Mouse (Mus musculus) frontal cortex, adult 2 months (tissue): ENCODE measurements at regions not wholly inside any gene's neighbourhood (a gene's known extent, or its start where the extent isn't known, plus 50 kb on each side); places are given as distances from the start of the nearest gene placed in this dataset.
A peak's percentile ranks its signal among the peaks of the same experiment; 100 is the strongest.

Experiments
- DNase-seq, 2 experiments: peaks; one replicate each; pipeline ENCODE4 v3.0.0; 2022; ENCODE audit warnings: low spot score in 1 of 2; ENCODE audit errors: extremely low spot score in 1 of 2

DNA sequence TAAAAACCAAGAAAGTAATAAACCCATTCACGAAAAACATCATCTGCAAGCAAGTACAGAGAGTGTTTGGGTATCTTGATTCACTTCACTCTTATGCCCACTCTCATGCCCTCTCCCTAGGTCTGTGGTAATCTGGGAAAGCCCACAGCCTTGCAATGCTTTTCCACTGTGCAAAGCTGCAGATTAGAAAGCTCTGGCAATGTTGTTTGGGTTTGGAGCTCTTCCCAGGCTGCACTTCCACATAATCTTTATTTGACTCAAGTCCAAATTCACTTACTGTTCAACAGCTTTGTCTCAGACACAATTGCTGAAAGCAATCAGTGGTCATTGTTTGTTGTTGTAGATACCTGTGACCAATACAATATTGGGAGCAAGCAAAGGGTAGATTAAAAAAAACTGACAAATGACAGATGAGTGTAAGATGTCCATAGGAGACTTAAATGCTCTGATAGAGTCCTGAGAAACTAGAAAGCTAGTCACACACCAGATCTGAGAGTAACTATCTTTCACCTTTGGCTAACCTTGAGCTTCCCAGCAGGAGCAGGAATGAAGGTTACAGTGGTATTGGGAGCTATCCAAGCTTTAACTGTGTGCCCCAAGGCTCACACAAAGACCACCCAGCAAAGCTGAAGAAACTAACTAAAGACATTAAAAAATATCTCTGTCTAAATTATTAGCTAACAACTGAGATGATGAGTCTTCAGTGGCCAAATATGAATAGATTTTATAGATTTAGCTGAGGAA, 325.7 kb upstream of the Klf12 start:
- DNase-seq = no peak

DNA sequence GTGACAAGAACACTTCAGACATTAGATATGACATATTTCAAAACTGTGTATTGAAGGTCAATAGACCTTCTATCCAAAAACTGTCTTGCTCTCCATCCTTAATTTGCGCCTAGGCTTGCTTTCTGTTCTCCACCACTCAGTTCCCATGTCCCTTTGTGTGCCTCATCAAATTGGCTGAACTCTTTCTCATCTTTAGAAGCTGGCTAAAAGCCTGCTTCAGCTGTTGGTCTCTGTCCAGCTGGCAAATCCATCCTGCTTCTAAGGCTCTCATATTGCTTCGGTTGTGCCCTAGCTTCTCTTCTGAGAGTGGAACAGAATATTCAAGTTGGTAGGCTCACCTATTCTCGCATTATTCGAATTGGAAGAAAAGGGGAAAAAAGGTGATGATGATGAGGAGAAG, 322.6 kb upstream of the Klf12 start:
- peak in 1 of 2 experiments; percentile 14 for DNase-seq

DNA sequence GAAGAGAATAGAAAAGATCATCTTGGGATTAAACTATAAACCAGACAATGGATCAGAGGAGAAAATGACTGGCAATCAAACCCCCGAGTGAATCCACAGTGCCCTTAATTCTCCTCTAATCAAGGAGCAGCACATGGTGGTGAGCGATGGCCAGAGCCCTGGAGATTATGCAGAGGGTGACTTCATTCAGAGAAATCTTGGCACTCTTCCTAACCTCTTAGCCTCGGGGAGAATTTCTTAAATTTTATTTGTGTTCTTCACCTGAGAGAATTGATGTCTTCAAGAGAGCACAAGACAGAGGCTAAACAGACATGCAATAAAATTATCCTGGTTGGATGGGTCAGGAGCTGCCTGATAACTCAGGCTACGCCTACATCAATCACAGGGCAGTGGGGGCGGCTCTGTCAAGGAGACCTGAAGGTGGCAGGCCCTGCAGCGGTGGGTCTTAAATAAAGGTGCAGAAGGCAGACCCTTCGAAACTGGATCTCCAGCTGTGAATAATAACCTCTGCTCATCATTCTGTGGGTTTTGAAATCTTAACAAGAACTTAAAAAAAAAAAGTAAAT, 316.5 kb upstream of the Klf12 start:
- DNase-seq = no peak

DNA sequence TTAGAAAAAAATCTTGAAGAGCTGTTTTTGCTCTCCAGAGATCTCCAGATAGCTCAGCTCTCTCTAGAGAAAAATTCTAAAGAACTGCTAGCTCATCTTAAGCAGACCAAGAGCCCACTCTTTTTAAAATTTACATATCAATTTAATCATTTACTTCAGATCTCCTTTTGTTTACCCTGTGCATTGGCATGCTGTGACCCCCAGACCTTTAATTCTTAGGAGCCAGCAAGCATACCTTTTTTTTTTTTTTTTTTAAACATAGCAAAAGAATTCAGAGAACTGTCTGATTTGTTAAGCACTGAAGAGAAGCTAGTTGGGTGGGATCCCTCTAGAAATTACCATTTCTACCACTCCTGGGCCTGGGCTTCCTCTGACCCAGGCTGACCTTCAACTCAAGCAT, 285.5 kb upstream of the Klf12 start:
- DNase-seq = no peak

DNA sequence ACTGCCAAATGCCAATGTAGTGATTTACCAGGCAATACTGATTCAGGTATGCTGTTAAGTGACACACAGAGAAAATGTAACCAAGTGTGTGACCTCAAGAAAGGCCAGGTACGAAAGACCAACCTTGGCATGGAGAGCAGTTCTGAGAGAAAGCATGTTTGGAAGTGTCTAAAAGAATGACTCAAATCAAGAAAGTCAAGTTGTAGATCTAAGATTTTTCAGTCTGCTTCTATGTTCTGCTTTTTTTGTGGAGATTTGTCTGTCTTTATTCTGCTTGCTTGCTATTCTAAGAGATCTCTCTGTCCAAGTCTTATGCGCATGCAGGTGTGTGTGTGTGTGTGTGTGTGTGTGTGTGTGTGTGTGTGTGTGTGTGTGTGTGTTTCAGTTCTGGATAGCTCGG, 277.4 kb upstream of the Klf12 start:
- DNase-seq = no peak

DNA sequence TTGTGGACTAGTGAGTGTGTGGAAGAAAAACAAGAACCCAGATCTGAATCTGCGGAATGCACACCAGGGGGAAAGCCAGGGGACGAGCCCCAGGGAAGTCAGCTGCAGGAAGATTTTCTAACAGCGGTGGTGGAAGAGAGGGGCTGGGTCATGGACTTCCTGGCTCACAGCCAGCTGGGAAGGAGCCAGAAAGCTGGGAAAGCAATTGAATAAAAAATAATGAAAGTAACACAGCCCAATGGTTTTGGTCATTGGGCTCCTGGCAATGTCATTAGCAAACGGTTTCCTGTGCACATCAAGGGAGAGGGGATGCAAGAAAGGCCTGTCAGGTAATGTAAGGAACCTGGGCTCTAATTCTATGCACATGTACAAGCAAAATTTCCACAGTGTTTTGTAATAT, 273.9 kb upstream of the Klf12 start:
- peak in 1 of 2 experiments; percentile 3 for DNase-seq

DNA sequence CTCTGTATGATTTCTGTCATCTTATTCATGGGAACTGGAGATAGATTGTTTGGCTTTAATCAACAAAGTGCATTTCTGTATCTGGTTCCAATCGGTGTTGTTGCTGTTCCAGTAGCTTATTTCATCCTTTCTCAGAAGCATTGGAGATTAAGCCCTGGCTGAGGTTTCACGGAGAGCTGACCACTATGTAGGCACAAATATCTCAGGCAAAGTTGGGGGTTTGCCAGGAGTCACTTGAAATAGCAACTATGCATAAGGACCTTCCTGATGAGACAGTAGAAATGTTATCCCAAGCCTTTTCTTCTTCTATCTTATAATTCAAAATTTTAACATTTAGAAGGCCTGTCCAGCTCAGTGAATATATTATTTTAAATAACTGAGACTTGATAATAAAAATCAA, 268.0 kb upstream of the Klf12 start:
- no peak for DNase-seq

DNA sequence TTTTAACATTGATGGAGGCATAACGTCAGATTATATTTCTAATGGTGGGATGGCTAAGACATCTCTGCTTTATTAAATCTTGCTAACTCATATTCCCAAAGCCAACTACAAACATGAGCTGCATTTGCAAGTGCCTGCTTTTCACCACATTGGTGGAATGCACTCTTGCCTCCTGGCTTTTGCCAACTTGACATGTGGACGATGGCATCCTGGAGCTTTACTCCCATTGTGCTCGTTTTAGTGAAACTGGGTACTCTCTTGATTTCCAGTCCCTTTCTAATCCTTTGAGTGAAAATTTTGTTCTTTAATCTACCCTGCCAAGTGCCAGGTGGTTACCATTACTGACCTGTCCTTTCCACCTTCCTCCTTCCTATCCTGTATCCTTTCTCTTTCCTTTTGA, 265.8 kb upstream of the Klf12 start:
- DNase-seq = no peak

DNA sequence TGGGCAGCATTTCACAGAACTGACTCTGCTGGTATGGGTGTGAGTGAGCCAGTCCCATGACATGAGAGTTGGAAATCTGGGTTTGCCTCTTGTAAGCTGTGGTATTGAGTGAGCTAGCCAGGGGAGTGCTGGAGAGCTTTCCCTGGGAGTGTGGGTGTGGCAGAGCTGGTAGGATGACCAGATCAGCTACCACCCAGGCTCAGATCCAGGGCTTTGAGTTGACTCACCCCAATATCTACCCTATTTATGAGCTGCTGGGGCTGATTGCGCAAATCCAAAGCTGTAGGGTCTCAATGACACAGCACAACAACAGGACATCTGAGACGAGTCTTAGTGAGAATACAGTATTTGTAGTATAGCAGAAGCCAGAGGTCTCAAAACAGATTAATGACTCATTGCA, 245.7 kb upstream of the Klf12 start:
- DNase-seq = no peak

DNA sequence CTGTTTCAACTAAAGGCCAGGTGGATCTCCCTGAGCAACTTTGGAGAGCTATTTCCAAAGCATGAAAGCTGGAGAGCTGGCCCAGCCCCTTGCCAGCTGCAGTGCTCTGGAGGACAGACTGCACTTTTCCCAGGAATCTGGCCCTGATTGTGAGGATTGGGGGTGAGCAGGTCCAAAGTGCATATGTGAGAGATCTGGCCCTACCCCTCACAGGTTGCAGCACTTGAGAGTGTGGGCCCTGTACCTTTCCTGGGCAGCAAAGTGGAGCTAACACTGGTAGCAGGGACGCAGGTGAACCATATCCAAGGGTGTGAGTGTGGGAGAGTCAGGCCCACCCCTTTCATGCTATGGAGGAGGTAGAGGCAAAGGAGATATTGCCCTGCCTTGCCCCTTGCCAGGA, 245.3 kb upstream of the Klf12 start:
- no peak for DNase-seq

DNA sequence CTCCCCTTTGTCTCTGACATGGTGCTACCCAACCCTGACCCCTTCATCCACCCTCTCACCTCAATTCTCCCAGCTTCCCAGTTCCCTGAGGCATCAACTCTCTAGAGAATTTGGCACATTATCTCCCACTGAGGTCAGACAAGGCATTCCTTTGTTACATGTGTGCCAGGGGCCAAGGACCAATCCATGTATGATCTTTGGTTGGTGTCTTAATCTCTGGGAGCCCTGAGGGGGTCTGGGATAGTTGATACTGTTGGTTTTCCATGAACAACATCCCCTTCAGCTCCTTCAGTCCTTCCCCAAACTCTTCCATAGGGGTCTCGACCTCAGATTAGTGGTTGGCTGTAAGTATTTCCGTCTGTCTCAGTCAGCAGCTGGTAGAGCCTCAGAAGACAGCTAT, 224.9 kb upstream of the Klf12 start:
- no peak for DNase-seq

DNA sequence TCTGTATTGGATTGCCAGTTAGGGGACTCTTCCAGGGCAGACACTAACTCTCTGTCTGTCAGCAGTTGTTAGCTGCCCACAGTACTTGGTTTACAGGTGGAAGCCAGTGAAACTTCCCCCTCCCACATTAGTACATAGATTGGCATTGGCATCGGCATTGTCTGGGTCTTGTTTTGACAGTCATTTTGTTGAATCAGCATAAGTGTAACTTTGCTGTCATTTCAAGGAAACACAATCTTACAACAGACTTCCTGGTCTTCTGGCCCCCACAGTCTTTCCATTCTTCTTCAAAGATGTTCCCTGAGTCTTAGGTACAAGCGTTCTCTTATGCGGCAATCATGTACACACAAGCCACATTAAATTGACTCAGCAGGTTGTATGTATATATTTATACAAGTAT, 223.6 kb upstream of the Klf12 start:
- no peak for DNase-seq

DNA sequence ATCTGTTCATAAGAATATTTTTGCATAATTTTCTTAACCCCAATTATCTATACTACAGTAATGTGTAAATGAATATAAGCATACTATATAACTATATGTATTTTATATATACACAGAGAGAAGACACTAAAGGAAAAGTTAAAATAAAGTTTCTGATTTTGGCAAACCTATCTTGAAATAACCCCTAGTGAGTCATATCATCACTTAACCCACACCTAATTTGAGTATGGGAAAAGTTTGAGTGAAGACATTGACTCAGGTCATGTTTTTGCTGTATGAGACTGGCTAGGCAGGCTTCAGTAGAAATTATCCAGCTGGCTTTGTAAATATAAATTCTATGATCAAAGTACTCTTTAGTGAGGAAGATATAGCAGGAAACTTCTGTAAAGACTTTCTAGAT, 223.1 kb upstream of the Klf12 start:
- no peak for DNase-seq

DNA sequence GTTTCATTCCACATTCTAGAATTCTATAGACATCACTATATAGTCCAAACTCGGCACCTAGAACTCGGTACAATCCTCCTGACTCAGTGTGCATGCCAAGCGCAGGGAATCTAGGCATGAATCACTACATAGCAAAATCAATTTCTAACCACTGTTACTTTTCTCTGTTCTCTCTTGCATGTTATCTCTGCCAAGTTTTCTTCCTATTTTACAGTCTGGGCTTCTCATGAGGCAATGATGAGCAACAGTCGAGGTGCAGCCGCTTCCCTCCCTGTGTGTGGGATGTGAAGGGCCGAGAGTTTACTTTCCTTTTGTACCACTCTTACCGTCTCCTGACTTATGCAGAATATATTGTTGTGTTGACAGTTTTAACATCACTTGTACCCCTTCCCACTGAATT, 204.4 kb upstream of the Klf12 start:
- no peak for DNase-seq

DNA sequence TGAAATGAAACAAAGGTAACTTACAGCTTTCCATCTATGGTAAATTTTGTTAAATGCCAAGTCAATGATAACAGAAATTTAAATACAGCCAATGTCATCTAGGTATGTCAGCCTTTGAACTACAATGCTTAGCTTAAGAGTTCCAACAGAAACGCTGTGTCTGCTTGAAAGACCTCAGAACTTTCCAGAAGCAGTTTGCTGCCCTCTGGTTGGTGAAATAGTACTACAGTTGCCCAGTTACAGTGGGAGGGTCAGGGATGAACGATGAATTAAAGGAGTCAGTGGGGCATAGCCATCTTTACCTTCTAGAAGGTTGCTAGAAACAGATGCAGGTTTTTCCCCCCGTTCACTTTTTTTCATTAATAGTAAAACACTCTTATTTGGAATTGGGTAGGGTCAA, 201.0 kb upstream of the Klf12 start:
- no peak for DNase-seq

DNA sequence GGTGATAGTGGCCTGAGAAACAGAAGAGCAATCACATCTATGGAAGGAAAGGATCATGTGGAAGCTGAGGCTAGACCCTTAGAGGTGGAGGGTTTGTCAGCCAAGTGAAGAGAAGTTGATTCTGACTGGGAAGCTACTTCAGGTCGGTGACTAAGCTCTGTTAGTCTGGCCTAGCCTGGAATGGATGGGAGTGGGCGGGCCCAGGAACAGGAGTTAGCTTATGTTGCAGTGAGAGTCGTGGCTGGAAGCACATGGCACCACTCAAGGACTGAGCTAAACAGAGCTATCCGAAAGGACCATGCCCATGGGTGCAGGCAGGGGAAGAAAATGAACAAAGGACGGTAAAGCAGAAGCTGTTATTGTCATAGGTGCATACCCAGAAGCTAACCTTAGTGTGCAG, 199.6 kb upstream of the Klf12 start:
- DNase-seq = no peak

DNA sequence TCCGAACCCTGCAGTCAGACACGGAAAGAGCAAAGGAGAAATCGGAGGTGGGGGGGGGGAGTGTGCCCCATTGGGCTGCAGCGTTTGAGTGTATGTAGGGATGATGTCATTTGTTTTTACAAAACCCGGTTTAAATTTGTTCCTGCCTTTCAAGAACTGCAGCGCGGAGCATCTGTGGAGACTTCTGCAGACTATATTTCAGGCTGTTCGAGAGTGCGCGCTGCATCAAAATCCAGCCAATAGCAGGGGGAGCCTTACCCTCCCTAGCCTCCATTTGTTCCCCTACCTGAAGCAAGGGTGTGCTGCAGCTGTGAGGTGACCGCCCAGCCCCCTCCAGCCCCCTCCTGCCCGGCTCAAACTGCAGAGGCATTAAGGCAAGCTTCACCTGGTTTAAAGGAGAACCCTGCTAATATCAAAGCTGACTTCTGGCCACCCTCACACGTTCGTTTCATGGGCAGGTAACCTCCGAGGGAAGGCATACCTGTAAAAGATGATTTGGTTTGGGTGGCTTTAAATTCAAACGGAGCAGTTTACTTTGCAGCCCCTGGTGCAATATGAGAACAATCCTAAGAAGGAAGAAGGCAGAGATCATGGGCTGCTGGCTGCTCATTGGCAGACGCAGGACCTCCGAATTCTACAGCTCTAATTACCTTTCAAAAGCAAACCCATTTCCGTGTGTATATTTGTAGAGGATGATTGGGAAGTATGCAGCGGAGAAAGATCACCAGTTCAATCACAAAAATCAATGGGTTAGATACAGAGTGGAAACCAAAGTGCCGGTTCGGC, 193.3 kb upstream of the Klf12 start:
- no peak for DNase-seq

DNA sequence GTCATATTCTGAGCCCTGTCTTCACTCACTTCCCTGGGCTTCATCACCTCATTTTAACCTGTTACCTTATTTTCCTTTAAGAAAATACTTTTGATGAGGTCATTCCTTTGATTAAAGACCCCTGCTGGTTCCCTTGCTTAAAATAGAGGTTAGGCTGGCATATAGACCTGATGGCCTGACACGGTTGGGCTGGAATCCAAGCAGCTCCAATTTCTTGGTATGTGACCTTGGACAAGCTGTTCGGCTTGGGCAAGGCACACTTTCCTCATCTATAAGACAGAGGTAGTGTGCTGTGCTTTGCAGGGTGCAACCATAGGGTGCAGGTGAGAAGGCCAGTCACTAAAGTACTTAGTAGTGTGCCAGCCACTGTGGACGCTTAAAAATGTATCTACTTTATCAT, 183.8 kb upstream of the Klf12 start:
- DNase-seq = no peak

DNA sequence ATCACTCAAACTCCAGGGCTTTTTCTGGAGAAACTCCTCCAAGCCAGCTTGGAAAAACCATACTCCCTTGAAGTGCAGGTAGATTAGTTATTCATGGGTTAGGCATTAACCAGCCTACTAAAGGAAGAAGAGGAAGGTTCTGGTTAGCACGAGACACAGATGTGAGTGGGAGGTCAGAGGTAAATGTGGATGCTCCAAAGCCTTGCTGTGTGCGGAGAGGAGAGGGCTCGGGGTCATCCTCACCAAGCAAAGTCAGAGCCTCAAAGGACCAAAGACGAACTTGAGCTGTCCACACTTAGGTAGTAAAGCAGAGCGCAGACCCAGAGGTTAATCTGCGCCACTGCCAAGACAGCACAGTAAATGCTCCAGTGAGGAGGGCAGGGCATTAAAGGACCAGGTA, 177.8 kb upstream of the Klf12 start:
- no peak for DNase-seq

DNA sequence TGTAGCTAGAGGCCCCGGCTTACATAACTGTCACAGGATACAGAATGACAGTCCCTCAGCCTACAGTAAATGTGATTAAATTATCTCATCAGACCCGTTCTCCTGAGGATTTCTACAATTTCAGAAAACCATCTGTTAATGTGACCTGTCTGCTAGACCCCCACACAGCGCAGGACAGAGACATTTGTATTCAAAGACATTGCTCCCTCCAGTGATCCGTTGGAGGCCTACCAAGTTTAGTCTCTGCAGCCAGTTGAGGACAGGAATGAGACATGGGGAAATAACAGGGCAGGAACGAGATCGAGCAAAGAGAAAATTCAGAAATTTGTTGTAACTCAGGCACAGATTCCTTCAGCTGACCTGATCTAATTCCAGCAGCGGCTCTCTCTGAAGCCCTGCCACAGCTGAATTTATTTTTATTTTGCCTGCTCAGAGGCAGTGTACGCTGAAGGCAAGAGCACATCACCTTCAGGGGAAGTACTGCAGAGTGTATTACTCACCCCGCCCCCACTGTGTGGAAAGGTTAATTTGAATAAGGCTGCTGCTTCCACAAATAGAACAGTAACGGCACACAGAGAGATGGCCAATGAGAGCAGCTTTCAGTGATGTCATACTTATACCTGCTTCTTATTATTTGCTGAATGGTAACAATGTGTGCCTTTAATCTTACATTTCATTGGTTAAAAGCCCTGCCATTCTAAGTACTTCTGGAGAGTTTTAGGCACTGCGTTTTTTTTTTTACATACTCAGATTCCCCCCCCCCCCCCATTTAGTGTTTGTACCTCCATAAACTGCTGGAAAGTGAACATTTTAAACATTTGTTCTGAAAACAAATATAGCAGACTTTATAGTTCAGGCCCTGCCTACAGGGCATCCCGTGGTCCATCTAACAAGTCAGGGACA, 176.9 kb upstream of the Klf12 start:
- peak; percentile 79 to 88 for DNase-seq
